Mouse (Mus musculus) c-Kit-positive CD71-positive TER-119-positive erythroid progenitor cells, embryonic 14.5 days (primary cell): ENCODE measurements around the gene Il17rc.
A peak's percentile ranks its signal among the peaks of the same experiment; 100 is the strongest.

ENCODE experiments used
- DNase-seq: peaks from one replicate; pipeline ENCODE4 v3.0.0-alpha.2; 2013; ENCODE audit warnings: low spot score

Gene Il17rc

DNA sequence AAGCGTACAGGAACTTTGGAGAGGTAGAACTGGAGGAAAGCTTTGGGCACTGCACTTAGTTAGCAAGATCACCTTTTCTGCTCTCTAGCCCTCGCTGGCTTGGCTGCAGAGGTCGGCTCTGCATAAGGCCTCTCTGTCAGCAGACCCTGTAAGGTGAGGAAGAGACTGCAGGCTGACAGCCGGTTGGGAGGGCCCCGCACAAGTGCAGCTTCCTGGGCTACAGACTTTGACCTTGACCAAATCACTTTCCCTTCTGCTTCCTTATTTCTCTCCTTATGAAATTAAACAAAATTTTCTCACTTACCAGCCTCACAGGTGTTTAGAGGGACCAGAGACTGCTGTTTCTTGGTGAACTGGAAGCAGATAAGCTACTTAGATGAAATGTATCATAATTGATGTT lies 16.2 kb upstream of the Il17rc start:
- no peak for DNase-seq

DNA sequence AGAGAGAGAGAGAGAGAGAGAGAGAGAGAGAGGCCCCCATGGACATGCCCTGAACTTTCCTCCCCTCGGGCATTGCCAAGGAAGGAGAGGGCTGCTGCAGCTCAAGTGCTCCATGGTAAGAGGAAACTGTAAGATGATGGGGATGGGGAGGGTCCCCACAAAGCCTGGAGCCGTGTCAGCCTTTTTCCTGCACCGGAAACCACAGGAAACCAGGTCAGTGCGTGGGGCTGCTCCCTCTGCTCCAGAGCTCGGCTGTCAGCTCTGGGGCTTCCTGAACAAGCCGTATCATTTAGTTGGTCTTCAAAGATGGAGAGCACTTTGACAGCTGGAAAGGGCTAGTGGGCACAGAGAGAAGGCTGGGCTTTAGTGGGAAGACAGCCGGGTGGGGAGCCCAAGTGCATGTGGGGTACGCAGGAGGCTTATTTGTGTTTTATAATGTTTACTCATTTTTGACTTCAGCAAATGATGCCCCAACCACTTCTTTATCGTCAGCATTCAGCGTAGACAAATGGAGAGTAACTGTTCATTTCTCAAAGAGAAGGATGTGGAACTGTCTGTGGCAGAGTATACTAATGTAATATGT lies 13.2 kb upstream of the Il17rc start, which contains the start of gene Il17re:
Gene Il17re, plus strand, starts transcription at position 533 of the 583 bp plus-strand sequence.
- no peak for DNase-seq

DNA sequence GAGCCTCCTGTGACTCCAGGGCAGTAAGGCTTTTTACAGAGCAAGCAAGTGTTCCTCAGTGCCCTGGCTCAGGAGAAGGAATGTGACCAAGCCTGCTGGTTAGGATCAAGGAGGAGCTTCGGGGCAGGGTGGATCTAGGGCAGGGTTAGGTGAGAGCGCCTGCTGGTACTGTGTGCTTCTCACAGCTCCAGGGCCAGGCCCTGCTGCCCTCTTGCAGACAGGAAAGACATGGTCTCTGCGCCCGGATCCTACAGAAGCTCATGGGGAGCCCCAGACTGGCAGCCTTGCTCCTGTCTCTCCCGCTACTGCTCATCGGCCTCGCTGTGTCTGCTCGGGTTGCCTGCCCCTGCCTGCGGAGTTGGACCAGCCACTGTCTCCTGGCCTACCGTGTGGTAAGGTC lies 12.6 kb upstream of the Il17rc start:
- no peak for DNase-seq

DNA sequence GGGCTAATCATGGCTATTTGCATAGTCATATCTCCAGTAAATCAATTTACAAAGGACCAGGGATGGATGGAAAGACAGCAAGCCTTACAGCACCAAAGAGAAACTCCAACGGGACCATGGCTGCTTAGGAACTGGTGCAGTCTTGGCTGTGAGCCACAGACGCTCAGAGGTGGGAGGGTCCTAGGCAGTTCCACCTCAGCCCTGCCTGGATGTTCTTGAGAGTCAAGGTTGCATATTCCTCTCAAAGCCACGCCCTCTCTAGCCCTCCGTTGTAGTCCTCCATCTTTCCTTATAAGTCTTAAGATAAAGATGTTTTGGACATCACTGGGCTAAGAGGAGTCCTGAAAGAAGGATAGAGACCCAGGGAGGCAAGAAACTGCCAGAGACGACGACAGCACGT lies 7.2 kb upstream of the Il17rc start:
- no peak for DNase-seq

DNA sequence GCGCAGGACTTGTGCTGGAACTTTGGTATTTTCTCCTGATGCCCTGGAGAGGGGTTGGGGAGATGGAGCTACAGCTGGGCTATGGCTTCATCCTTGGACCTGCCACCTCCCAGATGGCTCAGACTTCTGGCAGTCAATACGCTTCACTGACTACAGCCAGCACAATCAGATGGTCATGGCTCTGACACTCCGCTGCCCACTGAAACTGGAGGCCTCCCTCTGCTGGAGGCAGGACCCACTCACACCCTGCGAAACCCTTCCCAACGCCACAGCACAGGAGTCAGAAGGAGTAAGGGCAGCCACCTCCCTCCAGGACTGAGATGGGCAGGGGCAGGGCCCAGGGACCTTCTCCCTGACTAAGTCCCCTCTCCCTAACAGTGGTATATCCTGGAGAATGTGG lies 5.6 kb upstream of the Il17rc start:
- DNase-seq, result no peak

DNA sequence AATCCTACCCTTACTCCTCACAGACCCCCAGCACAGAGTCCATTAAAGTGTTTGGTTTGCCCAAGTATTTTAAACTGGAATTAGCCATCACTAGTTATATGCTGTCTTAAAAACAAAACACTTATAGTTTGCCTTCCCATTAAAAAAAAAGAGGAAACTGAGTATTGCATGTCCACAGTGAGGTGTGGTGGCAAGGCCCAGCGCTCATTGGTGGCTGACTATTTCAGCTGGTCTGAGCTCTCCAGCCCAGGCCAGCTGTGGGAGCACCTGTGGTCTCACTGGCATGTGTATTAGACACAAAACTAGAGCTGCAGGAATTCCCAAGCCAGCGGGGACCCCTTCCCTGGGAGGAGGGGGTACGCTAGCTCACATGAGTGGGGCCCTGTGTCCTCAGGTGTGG lies 2.7 kb upstream of the Il17rc start:
- DNase-seq, result no peak

DNA sequence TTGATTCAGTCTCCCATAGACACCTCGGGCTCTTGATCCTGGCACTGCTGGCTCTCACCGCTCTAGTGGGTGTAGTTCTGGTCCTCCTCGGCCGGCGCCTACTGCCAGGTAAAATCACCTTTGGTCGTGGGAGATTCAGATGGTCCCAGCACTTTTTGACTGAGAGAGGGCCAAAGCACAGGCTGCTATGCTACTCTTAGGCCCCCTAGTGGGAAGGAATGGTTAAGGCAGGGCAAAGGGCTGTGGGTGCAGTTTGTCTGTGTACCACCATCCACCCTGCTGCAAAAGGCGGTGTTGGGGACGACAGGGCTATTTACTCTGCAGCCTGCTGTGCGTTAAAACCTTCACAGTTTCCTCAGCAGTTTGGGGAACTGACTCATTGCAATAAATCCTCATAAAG lies 2.2 kb upstream of the Il17rc start:
- peak; percentile 50 for DNase-seq

DNA sequence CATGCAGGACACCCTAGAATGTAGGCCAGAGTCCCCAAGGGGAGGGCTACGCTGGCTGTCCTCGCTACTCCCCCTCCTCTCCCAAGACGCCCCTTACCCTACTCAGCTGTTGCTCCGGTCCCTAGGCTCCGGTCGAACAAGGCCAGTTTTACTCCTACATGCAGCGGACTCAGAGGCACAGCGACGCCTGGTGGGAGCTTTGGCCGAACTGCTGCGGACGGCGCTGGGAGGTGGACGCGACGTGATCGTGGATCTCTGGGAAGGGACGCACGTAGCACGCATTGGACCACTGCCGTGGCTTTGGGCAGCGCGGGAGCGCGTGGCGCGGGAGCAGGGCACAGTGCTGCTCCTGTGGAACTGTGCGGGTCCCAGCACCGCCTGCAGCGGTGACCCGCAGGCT lies 1.8 kb upstream of the Il17rc start:
- peak; percentile 44 for DNase-seq

DNA sequence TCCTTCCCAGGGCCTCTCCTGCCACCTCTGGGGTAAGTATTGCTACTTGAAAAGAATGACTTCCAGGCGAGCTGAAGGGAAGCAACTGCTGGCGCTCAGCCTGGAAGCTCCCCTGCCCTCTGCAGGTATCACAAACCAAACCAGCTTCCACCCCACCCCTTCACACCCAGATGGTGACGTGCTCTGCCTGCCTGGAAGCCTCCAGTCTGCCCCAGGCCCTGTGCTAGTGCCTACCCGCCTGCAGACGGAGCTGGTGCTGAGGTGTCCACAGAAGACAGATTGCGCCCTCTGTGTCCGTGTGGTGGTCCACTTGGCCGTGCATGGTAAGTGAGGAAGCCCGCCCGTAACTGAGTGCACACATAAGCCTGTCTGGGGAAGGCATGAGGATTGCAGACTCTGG lies 834 bp downstream of the Il17rc start:
- DNase-seq, result no peak

DNA sequence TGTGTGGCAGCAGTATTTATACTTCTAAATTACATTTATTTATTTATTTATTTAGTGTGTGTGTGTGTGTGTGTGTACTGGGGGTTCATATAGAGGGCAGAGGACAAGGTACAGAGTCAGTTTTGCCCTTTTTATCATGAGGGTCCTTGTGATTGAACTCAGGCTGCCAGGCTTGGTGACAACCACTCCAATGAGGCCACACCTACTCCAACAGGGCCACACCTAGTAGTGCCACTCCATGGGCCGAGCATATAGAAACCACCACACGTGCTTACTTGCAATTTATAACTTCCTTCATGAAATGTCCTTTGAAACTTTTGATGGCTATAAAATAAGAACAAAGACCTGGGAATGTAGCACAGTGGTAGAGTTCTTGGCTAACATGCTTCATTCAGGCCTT lies 2.0 kb downstream of the Il17rc start:
- DNase-seq, result no peak

DNA sequence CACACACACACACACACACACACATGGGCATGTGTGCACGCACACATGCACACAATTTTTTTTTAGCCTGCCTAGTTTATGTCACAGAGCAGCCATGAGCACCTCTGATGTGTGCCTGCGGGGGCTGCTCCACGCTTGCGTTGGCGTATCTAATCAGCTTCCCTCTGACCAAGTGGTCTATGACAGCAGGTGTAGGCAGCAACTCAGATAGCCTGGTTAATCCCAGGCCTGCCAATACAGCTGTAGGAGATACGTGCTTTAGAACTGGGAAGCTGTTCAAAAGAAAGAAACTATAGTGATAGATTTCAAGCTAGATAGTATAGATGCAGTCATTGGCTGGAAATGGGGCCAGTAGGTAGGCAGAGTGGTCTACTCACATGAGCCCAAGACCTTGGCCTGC lies 2.5 kb downstream of the Il17rc start:
- no peak for DNase-seq

DNA sequence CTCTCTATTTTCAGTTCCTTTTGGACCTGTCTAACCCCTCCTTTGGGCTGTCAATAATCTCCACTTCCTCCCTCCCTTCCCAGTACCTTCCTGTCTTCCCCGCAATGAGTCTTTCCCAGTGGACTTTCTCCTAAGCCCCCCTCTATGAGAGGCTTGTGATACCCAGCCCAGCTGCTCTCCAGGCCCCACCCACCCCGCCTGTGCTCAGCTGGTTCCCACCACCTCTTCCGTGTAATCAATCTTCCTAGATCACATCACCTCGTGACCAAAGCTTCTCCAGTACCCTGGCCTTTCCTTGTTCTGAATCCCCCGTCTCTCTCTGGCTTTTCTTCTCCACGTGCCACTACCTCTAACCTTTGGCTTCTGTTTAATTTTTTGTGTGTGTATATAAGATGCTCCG lies 6.1 kb downstream of the Il17rc start:
- DNase-seq, result no peak

DNA sequence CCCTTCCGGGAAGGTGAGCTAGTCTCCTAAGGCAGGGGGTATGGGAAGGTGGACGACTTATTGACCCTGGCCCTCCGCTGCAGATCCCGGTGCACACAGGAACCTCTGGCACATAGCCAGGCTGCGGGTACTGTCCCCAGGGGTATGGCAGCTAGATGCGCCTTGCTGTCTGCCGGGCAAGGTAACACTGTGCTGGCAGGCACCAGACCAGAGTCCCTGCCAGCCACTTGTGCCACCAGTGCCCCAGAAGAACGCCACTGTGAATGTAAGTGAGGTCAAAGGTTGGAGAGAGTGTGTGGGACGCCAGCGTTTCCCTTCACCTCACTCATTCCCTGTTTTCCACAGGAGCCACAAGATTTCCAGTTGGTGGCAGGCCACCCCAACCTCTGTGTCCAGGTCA lies 7.7 kb downstream of the Il17rc start:
- DNase-seq, result no peak

DNA sequence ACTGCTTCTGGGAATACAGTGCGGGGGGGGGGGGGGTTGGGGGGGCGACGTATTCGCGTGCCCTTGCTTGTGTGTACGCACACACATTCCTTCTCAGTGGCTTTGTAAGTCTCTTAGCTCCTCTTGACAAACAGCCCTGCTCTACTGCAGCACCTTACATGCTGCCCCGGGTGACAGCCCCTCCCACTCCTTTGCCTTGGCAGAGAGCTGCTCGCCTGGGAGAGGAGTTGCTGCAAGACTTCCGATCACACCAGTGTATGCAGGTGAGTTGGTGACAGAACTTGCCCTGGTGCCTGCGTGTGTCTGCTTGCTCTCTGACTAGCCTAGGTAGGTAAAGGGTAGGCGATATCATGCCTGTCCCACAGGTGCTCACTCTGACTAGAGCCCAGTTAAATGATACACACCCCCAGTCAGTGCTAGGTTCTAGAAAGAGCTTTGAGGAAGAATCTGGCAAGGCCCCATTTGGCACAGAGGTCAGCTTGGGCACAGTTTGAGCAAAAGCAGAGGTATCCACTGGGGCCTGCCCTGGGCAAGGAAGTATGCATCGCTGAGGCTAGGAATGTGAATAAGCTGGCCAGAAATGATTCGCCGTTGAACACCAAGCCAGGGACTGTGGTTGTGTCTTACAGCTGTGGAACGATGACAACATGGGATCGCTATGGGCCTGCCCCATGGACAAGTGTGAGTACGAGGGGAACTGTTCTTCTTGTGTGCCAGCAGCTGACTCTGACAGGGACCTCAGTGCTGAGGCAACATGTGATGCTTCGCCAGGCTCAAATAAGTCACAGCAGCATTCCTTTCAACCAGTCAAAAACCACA lies 9.5 kb downstream of the Il17rc start:
- DNase-seq, result no peak

DNA sequence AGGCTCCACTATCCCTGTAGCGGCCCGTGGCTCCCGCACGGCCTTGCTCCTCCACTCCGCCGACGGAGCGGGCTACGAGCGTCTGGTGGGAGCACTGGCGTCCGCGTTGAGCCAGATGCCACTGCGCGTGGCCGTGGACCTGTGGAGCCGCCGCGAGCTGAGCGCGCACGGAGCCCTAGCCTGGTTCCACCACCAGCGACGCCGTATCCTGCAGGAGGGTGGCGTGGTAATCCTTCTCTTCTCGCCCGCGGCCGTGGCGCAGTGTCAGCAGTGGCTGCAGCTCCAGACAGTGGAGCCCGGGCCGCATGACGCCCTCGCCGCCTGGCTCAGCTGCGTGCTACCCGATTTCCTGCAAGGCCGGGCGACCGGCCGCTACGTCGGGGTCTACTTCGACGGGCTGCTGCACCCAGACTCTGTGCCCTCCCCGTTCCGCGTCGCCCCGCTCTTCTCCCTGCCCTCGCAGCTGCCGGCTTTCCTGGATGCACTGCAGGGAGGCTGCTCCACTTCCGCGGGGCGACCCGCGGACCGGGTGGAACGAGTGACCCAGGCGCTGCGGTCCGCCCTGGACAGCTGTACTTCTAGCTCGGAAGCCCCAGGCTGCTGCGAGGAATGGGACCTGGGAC lies 11.4 kb downstream of the Il17rc start:
- DNase-seq, result no peak

DNA sequence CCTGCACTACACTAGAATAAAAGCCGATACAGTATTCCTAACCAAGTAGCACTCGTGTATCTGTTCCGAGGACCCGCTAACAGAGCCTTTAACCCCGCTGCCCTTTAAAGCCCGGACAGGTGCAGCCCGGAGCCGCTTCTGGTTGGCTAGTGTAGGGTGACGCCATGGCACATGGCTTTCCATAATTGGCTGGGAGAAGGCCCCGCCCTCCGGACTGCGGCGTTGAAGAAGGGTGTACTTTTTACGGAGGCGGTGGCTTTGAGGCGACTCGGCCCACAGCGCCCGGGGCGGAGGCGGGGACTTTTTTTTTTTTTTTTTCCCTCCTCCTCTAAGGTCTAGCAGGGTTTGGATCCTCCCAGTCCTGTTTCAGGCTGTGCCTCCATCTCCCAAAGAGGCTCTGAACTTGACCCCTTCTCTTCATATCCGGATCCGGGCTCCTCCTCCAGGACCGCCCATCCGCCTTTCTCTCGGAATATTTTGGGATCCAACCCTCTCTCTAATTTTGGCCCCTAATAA lies 11.9 kb downstream of the Il17rc start, which contains the start of gene Creld1:
Gene Creld1, plus strand, starts transcription at position 198 of the 516 bp plus-strand sequence.
- DNase-seq, result peak; percentile 95

DNA sequence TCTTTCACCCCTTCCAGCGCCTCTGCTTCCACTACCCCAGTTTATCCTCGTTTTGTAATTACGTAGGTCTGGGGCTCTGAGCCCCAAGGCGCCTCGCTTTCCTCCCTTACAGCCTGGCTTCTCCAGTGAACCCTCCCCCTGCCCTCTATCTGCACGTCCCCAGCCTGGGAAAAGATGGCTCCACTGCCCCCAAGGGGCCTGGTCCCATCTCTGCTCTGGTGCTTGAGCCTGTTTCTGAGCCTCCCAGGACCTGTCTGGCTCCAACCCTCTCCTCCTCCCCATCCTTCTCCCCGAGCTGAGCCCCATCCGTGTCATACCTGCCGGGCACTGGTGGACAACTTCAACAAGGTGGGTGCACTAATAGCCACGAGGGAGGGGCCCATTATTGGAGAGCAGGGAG lies 12.5 kb downstream of the Il17rc start:
- DNase-seq, result peak; percentile 16

DNA sequence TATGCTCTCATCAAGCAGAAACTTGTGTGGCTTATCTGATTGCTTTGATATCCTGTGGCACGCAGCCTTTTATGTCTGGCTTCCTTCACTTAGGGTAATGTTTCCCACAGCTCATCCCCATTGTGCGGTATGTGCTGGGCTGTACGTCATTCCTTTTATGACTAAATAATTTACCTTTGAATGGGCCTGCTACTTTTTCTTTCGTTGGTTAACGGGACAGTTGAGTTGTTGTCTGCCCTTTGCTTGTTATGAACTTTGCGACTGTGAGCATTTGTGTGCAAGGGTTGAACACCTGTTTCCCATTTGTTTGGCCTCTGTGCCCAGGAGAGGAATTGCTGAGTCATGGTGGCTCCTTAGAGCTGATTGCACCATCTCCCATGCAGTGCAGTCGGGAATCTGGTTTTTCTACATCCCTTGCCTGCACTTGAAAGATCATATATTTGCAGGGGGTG lies 15.9 kb downstream of the Il17rc start:
- DNase-seq, result peak; percentile 41

DNA sequence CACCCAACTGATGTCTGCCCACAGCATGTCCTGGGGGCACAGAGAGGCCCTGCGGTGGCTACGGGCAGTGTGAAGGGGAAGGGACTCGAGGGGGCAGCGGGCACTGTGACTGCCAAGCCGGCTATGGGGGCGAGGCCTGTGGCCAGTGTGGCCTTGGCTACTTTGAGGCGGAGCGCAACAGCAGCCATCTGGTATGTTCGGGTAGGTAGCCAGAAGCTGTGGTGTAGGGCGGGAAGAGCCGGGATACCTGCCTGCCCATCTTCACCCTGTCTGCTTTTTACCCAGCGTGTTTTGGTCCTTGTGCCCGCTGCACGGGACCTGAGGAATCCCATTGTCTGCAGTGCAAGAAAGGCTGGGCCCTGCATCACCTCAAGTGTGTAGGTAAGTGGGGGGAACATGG lies 18.2 kb downstream of the Il17rc start:
- no peak for DNase-seq

DNA sequence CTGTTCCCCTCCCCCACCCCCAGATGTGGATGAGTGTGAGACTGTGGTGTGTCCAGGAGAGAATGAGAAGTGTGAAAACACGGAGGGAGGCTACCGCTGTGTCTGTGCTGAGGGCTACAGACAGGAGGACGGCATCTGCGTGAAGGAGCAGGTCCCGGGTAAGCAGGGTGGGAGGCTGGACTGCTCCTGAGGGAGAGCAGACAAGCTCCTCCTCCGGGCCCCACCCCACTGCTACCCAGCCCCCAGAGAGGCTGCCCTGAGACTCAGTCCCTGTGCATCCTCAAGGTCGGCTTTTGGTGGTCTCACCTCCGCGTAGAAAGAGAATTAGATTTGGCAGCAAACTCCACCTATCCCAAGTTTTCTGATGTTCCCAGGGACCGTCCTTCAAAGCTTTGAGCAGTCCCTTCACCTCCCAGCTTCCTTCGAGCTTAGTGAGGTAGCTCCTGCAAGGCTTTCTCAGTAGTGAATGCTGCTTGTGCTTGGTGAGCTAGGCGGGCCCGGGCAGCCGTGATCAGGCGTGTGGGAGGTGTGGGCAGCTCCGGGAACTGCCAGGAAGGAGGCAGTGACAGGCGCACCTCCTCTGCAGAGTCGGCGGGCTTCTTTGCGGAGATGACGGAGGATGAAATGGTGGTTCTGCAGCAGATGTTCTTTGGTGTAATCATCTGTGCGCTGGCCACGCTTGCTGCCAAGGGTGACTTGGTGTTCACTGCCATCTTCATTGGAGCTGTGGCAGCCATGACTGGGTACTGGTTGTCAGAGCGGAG lies 21.1 kb downstream of the Il17rc start:
- no peak for DNase-seq

DNA sequence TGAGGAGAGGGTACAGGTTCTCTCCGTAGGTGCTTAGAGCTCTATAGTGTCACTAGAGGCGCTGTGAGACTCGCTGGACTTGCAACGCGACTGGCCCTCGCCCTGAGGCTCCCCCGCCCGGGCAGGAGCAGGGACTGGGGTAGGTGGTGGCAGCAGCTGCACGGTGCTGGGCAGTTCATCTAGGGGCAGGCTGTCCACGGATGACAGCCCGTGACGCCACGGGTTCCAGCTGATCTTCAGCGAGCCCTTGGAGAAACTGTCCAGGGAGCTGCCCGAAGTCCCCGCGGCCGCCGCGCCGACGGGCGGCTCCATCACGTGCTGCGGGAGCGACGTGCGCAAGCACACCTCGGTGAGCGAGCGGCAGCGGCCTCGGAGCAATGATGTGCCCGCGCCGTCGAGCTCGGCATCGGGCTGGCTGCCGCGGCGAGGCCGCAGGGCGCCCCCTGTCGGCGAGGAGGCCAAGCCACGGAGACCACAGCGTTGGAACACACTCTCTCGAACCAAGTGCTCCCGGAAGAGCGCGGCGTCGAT lies 23.1 kb downstream of the Il17rc start:
- DNase-seq, result peak; percentile 68

DNA sequence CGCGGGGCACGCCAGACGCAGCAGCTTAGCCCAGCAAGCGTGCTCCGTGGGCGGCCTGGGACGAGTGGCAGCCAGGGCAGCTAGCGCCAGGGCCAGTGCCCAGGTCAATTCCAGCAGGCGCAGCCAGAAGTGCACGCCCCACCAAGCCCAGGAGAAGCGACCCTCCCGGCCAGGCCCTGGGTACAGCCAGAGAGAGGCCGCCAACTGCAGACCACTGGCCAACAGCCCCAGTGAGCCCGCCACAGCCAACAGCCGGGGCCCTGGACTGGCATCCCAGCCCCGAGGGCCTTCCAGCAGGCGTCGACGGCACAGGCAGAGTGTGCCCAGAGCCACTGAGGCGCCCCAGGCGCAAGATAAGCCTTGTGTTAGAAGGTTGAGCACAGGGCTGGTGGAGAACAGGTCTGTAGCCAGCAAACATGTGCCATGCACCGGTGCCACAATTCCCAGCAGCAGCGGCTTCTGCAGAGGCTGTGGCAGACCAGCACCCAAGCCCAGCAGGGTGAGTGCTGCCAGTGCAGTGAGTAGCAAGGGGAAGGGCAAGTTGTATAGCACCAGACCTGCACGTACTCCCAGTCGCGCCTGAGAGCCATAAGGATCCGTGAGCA lies 23.9 kb downstream of the Il17rc start:
- no peak for DNase-seq
